Mouse (Mus musculus): Measurements from ENCODE around the gene Chst10. TPM values are rescaled to one million over a fixed set of nuclear protein-coding genes. Genes with fewer than 3 reads are reported as not detected.

The Chst10 gene
- polyA plus RNA-seq, 1 experiment from 2014 or later, result 5.6 TPM

GRCm38 (mm10) chr1:38862213-38862612 lies 35.7 kb downstream of the Chst10 start:
- Histone ChIP-seq H3K27me3 (ENCODE audit: control insufficient read depth, insufficient read depth, low read length) (no peaks in the 10 kb centered on the region), H3K9ac (replicated peaks; ENCODE audit: low read depth, low read length) (no peak overlapping the region), H3K4me2 (replicated peaks; ENCODE audit: low read depth, low read length) (no peak overlapping the region), H3K36me3 (ENCODE audit: control insufficient read depth, insufficient read depth, low read length) (no peaks in the 10 kb centered on the region), H3K9me3 (ENCODE audit: control insufficient read depth, low read depth, low read length) (no peaks in the 10 kb centered on the region), H3K27ac (ENCODE audit: low read length) (no peak overlapping the region), H3K4me3 (ENCODE audit: low read depth, low read length) (no peak overlapping the region), H3K4me1 (ENCODE audit: control insufficient read depth, insufficient read depth, low read length) (no peaks in the 10 kb centered on the region)
- no peak for ATAC-seq (ENCODE audit: insufficient number of reproducible peaks, insufficient read depth, low FRiP score, low read depth)
- 16% methylated on average over 4 of the region's 4 CpGs for WGBS

GRCm38 (mm10) chr1:38860867-38861524 lies 37.0 kb downstream of the Chst10 start:
- no peaks in the 10 kb centered on the region for H3K4me1 ChIP-seq (ENCODE audit: control insufficient read depth, insufficient read depth, low read length)
- H3K9ac ChIP-seq (replicated peaks; ENCODE audit: low read depth, low read length), result no peak overlapping the region
- no peaks in the 10 kb centered on the region for H3K36me3 ChIP-seq (ENCODE audit: control insufficient read depth, insufficient read depth, low read length)
- ATAC-seq (ENCODE audit: insufficient number of reproducible peaks, insufficient read depth, low FRiP score, low read depth), result no peak
- H3K9me3 ChIP-seq (ENCODE audit: control insufficient read depth, low read depth, low read length), result no peaks in the 10 kb centered on the region
- no peaks in the 10 kb centered on the region for H3K27me3 ChIP-seq (ENCODE audit: control insufficient read depth, insufficient read depth, low read length)
- no peak overlapping the region for H3K27ac ChIP-seq (ENCODE audit: low read length)
- 85% methylated on average over 9 of the region's 9 CpGs for WGBS
- H3K4me3 ChIP-seq (ENCODE audit: low read depth, low read length), result no peak overlapping the region
- H3K4me2 ChIP-seq (replicated peaks; ENCODE audit: low read depth, low read length), result no peak overlapping the region

DNA sequence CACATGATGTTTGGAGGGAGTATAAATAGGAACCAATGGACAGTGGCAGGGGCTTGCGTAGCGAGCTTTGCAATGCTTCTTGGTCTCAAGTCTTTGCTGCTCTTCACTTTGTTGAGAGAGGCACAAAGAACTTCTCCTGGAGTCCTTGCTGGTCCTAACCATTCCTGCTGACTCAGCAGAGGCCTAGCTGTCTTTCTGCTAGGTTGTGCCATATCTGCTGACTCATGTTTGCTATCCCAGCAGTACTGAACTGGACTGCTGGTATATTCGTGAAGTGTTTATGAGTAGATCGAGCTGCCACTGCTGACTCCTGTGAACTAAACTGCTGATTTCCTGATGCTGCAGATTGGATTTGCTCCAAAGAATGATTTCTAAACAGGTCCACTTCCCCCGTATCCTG lies 37.8 kb downstream of the Chst10 start:
- no peak for ATAC-seq (ENCODE audit: insufficient number of reproducible peaks, insufficient read depth, low FRiP score, low read depth)
- Histone ChIP-seq H3K4me1 (ENCODE audit: control insufficient read depth, insufficient read depth, low read length) (no peaks in the 10 kb centered on the region), H3K4me2 (replicated peaks; ENCODE audit: low read depth, low read length) (no peak overlapping the region), H3K9ac (replicated peaks; ENCODE audit: low read depth, low read length) (no peak overlapping the region), H3K9me3 (ENCODE audit: control insufficient read depth, low read depth, low read length) (no peaks in the 10 kb centered on the region), H3K27ac (ENCODE audit: low read length) (no peak overlapping the region), H3K4me3 (ENCODE audit: low read depth, low read length) (no peak overlapping the region), H3K27me3 (ENCODE audit: control insufficient read depth, insufficient read depth, low read length) (no peaks in the 10 kb centered on the region), H3K36me3 (ENCODE audit: control insufficient read depth, insufficient read depth, low read length) (no peaks in the 10 kb centered on the region)
- WGBS, result 66% methylated on average over 5 of the region's 5 CpGs

- Histone ChIP-seq H3K4me2 (replicated peaks; ENCODE audit: low read depth, low read length) (no peak overlapping the region), H3K27ac (ENCODE audit: low read length) (no peak overlapping the region), H3K4me3 (ENCODE audit: low read depth, low read length) (no peak overlapping the region), H3K36me3 (ENCODE audit: control insufficient read depth, insufficient read depth, low read length) (no peaks in the 10 kb centered on the region), H3K4me1 (ENCODE audit: control insufficient read depth, insufficient read depth, low read length) (no peaks in the 10 kb centered on the region), H3K9ac (replicated peaks; ENCODE audit: low read depth, low read length) (no peak overlapping the region), H3K27me3 (ENCODE audit: control insufficient read depth, insufficient read depth, low read length) (no peaks in the 10 kb centered on the region), H3K9me3 (ENCODE audit: control insufficient read depth, low read depth, low read length) (no peaks in the 10 kb centered on the region)
- 19% methylated on average over 3 of the region's 3 CpGs for WGBS
- no peak for ATAC-seq (ENCODE audit: insufficient number of reproducible peaks, insufficient read depth, low FRiP score, low read depth)
Measured at GRCm38 (mm10) chr1:38856196-38856595, 41.8 kb downstream of the Chst10 start.

GRCm38 (mm10) chr1:38852250-38852649 lies 45.7 kb downstream of the Chst10 start:
- no peak for ATAC-seq (ENCODE audit: insufficient number of reproducible peaks, insufficient read depth, low FRiP score, low read depth)
- 58% methylated on average over 2 of the region's 2 CpGs for WGBS
- Histone ChIP-seq H3K4me3 (ENCODE audit: low read depth, low read length) (no peak overlapping the region), H3K4me1 (ENCODE audit: control insufficient read depth, insufficient read depth, low read length) (no peaks in the 10 kb centered on the region), H3K4me2 (replicated peaks; ENCODE audit: low read depth, low read length) (no peak overlapping the region), H3K9ac (replicated peaks; ENCODE audit: low read depth, low read length) (no peak overlapping the region), H3K36me3 (ENCODE audit: control insufficient read depth, insufficient read depth, low read length) (no peaks in the 10 kb centered on the region), H3K27me3 (ENCODE audit: control insufficient read depth, insufficient read depth, low read length) (no peaks in the 10 kb centered on the region), H3K27ac (ENCODE audit: low read length) (no peak overlapping the region), H3K9me3 (ENCODE audit: control insufficient read depth, low read depth, low read length) (no peaks in the 10 kb centered on the region)

- 84% methylated on average over 2 of the region's 2 CpGs for WGBS
- Histone ChIP-seq H3K36me3 (ENCODE audit: control insufficient read depth, insufficient read depth, low read length) (no peaks in the 10 kb centered on the region), H3K9ac (replicated peaks; ENCODE audit: low read depth, low read length) (no peak overlapping the region), H3K27ac (ENCODE audit: low read length) (no peak overlapping the region), H3K4me1 (ENCODE audit: control insufficient read depth, insufficient read depth, low read length) (no peaks in the 10 kb centered on the region), H3K4me3 (ENCODE audit: low read depth, low read length) (no peak overlapping the region), H3K27me3 (ENCODE audit: control insufficient read depth, insufficient read depth, low read length) (no peaks in the 10 kb centered on the region), H3K9me3 (ENCODE audit: control insufficient read depth, low read depth, low read length) (no peaks in the 10 kb centered on the region), H3K4me2 (replicated peaks; ENCODE audit: low read depth, low read length) (no peak overlapping the region)
- no peak for ATAC-seq (ENCODE audit: insufficient number of reproducible peaks, insufficient read depth, low FRiP score, low read depth)
Measured at GRCm38 (mm10) chr1:38850650-38851049, 47.3 kb downstream of the Chst10 start.

GRCm38 (mm10) chr1:38848451-38849289 lies 49.3 kb downstream of the Chst10 start:
- ATAC-seq (ENCODE audit: insufficient number of reproducible peaks, insufficient read depth, low FRiP score, low read depth), result no peak

DNA sequence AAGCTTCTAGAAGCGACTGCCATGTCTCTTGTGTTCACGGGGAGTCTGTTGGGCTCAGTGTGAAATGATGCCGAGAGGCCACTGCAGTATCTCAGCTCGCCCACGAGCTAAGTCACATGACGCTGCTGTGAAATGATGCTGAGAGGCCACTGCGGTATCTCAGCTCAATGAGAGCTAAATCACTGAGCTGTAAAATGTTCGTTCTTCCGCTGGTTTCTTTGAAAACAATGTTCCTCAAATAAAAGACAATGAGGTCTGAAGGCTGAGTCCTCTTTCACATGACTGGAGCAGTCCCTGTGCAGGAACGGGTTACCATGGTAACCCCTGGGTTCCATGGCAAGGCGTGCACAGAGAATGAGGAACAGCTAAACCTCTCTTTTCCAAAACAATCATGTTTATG lies 50.0 kb downstream of the Chst10 start:
- H3K27ac ChIP-seq (ENCODE audit: low read length), result no peak overlapping the region
- H3K9ac ChIP-seq (replicated peaks; ENCODE audit: low read depth, low read length), result no peak overlapping the region
- no peak for ATAC-seq (ENCODE audit: insufficient number of reproducible peaks, insufficient read depth, low FRiP score, low read depth)
- H3K4me1 ChIP-seq (ENCODE audit: control insufficient read depth, insufficient read depth, low read length), result no peaks in the 10 kb centered on the region
- H3K27me3 ChIP-seq (ENCODE audit: control insufficient read depth, insufficient read depth, low read length), result no peaks in the 10 kb centered on the region
- H3K4me2 ChIP-seq (replicated peaks; ENCODE audit: low read depth, low read length), result no peak overlapping the region
- 67% methylated on average over 11 of the region's 11 CpGs for WGBS
- no peaks in the 10 kb centered on the region for H3K9me3 ChIP-seq (ENCODE audit: control insufficient read depth, low read depth, low read length)
- H3K36me3 ChIP-seq (ENCODE audit: control insufficient read depth, insufficient read depth, low read length), result no peaks in the 10 kb centered on the region
- H3K4me3 ChIP-seq (ENCODE audit: low read depth, low read length), result no peak overlapping the region

More at GRCm38 (mm10) chr1:38848451-38849289, 49.3 kb downstream of the Chst10 start:
- Histone ChIP-seq H3K9me3 (ENCODE audit: control insufficient read depth, low read depth, low read length) (no peaks in the 10 kb centered on the region), H3K9ac (replicated peaks; ENCODE audit: low read depth, low read length) (no peak overlapping the region), H3K4me2 (replicated peaks; ENCODE audit: low read depth, low read length) (no peak overlapping the region), H3K27ac (ENCODE audit: low read length) (no peak overlapping the region), H3K4me3 (ENCODE audit: low read depth, low read length) (no peak overlapping the region), H3K4me1 (ENCODE audit: control insufficient read depth, insufficient read depth, low read length) (no peaks in the 10 kb centered on the region), H3K27me3 (ENCODE audit: control insufficient read depth, insufficient read depth, low read length) (no peaks in the 10 kb centered on the region), H3K36me3 (ENCODE audit: control insufficient read depth, insufficient read depth, low read length) (no peaks in the 10 kb centered on the region)
- 93% methylated on average over 2 of the region's 2 CpGs for WGBS
